Mouse (Mus musculus): ENCODE measurements around the gene Nbea. TPM values are rescaled to one million over a fixed set of nuclear protein-coding genes. Genes with fewer than 3 reads are reported as not detected.

Nbea gene
- total RNA-seq, 2 experiments from 2014 or later: 13.6 to 14.8 TPM

DNA sequence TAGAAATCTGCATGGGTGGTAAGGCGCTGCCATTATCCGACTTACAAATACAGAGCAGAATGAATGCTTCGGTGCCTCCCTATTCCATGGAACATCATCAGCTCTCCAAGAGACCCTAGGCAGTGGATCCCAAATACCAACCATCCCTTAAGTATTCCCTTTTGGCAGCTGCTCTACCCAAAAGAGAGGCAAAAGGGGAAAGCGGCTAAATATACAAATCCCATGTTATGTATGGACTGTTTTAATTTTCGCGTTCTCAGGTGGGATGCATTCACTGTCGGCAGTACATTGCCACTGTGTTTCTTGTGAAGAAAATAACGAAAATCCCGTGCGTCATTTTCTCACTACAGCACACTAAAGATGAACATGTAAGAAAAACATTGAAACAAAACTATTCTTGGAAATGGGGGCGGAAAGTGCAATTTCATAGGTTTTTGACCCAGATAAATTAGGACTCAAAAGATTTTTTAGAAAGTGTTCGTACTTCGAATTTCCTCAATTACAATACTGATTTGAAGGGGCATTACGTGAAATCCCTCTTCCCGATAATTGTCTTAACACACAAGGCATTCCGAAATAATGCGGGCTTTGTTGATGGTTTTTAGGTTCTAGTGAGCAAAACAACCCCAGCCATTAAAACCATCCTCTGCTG lies 396.5 kb downstream of the Nbea start:
- DNase-seq (ENCODE audit: low spot score): no peak
- intact Hi-C loops (cut with DNase I): no loop called here

DNA sequence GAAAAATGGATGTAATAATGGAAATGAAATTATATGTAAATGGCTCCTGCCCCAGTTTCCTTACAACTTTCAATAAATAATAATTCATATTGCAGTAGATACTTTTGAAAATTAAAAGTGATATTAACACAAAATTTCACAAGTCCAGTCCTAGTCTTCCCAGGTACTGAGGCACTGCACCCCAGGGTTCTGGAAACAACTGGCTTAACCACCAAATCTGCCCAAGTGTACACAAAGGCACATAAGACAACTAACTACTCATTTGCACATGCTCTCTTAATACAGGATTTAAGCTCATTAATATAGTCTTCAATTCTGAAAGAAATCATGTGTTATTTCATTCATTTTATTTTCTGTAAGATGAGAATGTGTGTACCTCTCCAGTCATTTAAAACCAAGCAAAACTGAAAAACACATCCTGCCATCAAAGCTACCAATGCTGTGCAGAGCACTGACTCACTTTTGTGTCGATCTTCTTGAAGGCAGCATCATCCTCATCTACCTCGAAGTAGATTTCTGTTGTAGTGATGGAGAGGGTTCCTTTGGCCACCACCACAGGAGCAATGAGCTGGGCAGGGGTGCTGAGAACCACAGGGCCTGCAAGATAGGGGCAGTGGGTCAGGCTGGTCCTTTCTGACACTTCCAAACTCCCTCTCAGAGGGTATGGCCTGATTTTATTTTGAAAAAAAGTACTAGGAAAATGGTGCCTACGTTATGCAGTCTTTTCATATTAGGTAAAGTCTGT lies 397.3 kb downstream of the Nbea start:
- intact Hi-C loops (cut with DNase I): no loop called here
- no peak for DNase-seq (ENCODE audit: low spot score)

DNA sequence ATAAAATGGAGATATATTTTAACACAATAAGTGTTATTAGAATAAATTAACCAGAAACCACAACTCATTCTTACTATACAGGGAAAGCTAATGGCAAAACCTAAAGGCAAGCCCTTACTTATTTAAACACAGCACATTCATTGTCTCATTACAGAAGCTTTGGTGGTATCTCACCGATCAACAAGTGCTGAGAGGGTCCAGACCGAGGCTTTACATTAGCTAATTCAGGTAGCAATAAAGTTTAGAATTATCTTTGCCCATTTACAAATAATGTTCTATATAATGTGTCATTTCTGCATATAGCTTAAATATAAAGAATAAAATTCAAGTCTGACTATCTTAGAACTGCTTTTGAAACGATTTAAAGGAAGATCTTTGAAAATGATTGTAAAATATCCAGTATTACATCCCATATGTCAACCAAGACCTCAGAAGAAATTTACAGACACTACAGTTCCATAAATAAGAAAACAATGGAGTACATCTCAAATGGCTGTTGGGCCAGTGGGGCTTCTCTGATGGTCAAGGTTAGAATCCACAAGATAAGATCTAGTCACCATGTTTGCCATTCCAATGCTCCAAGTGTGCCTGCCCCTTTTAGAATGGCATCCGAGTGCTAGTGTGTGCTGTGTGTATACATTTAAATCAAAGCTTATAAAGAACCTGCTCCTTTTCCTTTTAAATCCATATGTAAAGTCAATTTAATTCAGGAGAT lies 398.1 kb downstream of the Nbea start:
- intact Hi-C loops (cut with DNase I): no loop called here
- DNase-seq (ENCODE audit: low spot score): no peak

DNA sequence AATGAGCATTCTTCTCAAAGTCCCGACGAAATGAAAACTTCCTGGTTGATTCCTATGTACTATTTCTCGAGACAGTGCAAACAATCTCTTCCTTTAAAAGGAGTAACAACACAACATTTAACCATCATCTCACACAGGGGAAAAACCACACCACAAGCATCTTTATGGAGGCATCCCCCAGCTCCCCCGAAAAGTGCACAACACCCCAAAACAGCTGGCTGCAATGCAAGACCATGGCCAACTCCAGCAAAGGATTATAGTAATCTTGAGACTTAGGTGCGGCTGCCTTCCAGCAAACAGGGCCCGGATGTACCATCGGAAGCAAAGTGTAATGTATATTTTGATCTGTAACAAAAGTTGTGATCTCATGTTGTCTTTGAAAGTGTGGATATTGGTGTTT lies 399.4 kb downstream of the Nbea start:
- intact Hi-C loops (cut with DNase I): no loop called here
- no peak for DNase-seq (ENCODE audit: low spot score)

DNA sequence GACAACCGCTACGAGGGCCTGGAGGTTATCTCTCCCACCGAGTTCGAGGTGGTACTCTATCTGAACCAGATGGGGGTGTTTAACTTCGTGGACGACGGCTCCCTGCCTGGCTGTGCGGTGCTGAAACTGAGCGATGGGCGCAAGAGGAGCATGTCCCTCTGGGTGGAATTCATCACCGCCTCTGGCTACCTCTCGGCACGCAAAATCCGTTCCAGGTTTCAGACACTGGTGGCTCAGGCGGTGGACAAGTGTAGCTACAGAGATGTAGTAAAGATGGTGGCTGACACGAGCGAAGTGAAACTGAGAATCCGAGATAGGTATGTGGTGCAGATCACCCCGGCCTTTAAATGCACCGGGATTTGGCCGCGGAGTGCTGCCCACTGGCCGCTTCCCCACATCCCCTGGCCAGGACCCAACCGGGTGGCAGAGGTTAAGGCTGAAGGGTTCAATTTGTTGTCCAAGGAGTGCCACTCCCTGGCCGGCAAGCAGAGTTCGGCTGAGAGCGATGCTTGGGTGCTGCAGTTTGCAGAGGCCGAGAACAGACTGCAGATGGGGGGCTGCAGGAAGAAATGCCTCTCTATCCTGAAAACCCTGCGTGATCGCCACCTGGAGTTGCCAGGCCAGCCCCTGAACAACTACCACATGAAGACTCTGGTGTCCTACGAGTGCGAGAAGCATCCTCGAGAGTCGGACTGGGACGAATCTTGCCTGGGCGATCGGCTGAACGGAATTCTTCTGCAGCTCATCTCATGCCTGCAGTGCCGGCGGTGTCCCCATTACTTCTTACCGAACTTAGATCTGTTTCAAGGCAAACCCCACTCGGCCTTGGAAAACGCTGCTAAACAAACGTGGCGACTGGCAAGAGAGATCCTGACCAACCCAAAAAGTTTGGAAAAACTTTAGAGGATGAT lies 400.1 kb downstream of the Nbea start:
- no peak for DNase-seq (ENCODE audit: low spot score)
- intact Hi-C loops (cut with DNase I): no loop called here

DNA sequence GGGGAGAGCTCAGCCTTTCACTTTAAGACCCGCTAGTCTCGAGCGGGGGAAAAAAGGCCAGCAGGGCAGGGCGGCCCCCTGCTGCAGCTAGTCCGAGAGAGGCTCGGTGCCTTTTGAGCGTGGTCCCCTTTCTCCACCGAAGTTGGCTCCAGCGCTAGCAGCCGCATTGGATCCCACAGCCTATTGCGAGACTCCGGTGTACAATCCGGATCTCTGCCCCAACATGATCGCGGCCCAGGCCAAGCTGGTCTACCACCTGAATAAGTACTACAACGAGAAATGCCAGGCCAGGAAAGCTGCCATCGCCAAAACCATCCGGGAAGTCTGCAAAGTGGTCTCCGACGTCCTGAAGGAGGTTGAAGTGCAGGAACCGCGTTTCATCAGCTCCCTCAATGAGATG lies 400.7 kb downstream of the Nbea start:
- DNase-seq (ENCODE audit: low spot score): no peak
- intact Hi-C loops (cut with DNase I): no loop called here

DNA sequence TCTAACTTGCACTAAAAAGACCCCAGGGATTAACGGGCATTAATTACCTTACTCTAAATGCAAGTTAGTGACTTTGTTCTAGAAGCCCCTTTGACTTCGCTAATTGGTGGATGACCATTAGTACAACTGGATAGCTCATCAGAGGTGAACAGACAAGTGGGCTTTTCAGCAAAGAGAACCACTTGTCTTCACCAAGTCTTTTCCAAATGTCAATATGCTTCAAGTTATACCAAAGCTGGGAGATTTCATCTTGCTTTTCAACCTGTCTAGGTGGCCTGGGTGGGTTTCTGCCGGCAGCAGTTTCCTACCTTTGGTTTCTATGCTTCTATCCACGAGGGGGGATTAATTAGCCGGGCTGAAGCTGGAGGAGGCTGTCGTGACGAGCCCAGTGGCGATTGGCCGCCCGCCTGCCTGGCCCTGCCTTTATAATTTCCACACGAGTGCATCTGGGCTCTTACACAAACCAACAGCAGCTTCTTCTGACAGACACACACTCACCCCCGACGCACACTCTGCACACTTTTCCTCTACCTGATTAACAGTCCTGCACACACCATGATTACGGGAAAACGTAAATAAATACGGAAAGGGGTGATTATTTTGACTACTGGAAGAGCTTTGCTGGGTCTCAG lies 401.3 kb downstream of the Nbea start, which contains the start of gene Mab21l1:
Gene Mab21l1 (plus strand): TSS at position 455 of the 632 bp plus-strand sequence.
- intact Hi-C loops (cut with DNase I): no loop called here
- DNase-seq (ENCODE audit: low spot score): no peak

DNA sequence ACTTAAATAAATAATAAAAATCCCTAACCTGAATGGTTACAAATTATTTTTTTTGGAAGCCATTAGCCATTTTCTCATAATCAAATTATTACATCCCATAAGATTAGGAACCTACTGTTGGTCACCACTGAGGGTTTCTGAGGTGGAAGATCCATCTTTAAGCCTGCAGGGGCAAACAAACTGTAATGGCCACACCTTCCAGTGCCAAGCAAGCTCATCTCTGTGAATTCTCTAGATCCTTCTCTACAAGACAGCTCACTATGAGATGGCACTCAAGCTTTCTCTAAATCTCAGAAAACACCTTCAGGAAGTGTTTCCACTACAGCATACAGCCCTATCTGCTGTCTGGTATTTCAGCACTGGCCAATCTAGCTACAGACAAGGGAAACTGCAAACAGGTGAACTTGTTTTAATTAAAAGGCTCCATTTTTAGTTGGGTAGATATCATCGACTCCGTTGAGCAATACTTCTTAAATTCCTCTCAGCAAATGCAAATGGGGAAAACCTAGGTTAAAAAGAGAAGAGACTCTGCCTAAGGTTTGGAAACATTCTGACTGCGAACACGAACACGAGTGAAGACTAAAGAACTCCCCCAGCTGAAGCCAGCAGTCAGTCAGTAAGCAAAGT lies 402.0 kb downstream of the Nbea start:
- no peak for DNase-seq (ENCODE audit: low spot score)
- intact Hi-C loops (cut with DNase I): no loop called here

DNA sequence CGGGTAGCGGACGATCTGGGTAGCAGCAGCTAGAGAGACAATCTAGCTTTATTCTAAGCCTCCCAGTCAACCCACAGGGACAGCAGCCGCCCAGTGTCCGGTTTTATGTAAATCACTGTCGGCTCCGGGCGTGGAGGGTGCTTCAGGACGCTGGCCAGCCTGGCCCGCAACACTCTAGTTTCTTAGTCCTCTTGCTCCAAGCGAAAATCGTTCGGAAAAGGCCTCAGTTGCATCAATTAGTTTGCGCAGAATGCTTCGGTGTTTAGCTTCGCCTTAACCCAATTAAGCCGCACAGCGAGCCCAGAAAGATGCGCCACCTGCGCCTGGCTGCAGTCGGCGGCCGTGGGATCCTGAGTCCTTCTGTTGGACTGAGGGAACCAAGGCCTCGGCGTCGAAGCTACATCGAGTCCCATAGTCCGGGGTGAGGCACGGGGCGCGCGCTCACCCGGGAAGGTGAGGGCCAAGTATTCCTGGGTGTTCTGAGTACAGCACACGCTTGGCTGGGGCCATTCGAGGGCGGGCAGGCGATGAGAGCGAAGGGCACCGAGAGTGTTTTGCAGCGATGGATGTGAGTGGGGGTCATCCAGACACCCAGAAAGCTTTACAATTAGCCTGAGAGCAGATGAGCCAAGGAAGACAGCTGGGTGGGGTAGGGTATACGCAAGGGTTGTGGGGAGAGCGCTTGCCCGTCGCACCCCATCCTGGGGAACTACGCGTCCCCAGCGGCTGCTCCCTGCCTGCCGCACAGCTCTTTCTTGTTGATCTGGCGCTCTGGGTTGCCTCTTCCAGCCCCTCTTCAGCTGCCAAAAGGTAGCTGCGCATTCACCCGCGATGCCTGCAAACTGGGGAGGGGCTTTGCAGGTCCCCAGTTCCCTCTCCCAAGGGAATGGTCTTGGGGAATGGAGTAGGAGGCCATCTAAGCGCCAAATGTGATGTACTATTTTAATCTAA lies 403.1 kb downstream of the Nbea start:
- DNase-seq (ENCODE audit: low spot score): no peak
- intact Hi-C loops (cut with DNase I): no loop called here

DNA sequence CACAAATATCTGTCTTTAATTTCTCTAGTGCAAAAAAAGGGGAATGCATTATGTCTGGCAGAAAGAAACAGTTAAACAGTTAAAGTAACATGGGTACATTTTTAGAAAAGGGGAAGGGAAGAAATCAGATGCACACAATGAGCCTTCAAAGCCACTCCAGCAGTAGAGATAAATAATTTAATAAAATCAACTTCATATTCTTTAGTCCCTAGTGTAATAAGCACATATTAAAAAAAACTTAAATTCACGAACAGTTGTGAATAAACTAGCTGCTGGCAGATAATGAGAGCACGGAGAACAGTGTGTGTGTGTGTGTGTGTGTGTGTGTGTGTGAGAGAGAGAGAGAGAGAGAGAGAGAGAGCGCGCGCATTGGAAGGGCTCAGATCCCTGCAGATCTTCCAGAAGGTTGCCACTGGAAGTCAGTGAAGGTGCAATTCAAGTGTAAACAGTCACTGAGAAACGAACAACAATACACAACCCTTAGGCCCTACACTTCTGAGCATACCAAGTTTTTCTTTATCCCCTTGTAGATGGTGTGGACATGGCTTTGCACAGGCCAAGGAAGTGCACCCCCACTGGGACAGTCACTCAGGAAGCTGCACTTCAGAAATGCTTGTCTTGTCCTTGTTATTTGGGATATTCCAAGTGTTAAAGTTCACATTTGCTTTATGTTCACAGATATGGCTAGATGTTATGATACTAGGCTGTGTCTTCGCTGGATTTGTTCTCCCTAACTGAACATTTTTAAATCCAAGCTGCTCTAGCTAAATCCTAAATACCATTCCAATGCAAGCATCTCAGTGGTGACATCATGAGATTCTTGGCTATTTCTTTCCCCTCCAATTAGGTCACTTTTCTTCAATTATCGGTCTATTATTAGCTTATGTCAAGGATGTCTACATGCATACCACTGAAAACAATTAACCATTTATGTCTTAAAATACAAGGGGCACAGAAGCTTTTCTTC lies 404.5 kb downstream of the Nbea start:
- intact Hi-C loops (cut with DNase I): no loop called here

DNA sequence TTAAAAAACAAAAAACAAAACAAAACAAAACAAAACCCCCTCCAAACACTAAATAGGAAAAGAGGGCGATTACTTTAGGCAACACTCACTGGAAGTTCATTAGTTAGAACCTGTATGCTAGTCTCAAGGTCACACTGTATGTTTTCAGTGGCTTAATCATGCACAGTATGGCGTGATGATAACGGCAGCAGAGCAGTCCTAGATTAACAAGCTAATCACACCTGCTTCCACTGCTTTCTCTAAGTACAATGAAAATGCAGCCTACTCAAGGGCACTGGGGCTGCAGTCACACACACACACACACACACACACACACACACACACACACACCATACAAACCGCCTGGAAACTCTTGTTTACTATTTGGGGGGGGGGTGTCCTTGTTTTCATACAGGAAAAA lies 406.0 kb downstream of the Nbea start:
- intact Hi-C loops (cut with DNase I): no loop called here
- no peak for DNase-seq (ENCODE audit: low spot score)

More for the DNA sequence above, 404.5 kb downstream of the Nbea start:
- no peak for DNase-seq (ENCODE audit: low spot score)

DNA sequence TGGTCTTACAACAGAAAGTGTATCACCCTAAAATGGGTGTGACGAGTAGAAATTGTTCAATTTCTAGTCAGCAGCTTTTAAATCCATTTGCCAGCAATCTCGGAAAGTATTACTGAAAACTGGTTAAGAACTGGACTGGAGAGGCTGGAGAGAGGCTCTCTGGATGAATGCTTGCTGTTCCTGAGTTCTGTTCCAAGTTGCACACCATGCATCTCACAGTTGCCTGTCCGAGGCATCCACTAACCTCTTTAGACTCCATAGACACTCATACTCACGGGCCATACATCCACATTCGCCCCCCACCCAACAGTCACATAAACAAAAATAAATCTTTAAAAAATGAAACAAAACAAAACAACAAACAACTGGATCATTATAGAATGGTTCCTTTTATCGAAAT lies 407.7 kb downstream of the Nbea start:
- intact Hi-C loops (cut with DNase I): no loop called here
- DNase-seq (ENCODE audit: low spot score): no peak

DNA sequence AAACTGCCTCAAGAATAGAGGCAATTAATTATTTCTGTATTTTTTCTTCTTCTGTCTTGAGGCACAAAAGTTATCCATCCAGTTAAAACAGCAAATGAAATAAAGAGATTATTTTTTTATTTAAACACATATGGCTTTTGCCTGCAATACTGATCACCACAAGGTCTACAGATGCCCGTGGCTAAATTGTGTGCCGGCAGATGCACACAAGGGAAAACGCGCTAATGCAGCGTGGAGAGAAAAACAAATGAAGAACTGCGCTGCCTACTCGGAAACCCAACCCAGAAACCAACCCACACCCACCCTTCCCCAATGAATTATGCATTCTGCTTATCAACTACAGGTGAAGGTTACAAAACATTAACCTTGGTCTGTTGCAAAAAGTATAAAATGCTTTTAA lies 408.3 kb downstream of the Nbea start:
- no peak for DNase-seq (ENCODE audit: low spot score)
- intact Hi-C loops (cut with DNase I): no loop called here

DNA sequence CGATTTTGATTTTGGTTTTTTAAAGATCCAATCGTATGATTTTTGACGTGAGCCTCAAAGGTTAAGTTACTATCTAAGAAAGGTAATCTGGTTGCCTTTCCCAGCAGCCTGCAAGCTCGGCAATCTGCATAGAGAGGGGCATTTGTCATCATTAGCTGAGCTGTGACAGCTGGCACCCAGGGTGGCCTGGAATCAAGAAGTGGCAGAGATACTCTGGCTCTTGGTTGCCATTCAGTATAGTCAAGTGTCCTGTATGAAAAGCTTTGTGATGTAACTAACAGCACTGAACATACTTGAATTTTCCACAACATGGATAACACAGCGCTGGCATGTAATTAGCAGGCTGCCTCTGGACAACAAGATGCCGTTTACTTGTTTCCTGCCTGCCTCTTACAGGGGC lies 409.3 kb downstream of the Nbea start:
- DNase-seq (ENCODE audit: low spot score): no peak
- intact Hi-C loops (cut with DNase I): no loop called here

DNA sequence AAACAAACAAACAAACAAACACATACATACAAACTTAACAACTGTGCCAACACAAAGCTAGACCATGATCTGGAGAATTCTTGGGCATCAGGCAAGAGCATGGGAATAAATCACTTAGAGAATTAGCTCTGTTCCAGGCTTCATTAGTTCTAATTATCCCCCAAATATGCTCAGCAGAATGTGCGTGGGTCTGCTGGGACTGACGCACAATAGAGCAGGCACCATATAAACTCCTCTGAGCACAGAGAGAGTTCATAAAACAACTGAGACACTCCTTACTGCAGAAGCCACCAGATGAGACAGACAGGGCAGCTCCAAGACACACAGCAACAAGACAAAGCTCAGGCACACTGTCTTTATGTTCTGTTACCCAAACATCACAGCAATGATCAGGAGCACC lies 414.2 kb downstream of the Nbea start:
- intact Hi-C loops (cut with DNase I): no loop called here
- DNase-seq (ENCODE audit: low spot score): no peak

DNA sequence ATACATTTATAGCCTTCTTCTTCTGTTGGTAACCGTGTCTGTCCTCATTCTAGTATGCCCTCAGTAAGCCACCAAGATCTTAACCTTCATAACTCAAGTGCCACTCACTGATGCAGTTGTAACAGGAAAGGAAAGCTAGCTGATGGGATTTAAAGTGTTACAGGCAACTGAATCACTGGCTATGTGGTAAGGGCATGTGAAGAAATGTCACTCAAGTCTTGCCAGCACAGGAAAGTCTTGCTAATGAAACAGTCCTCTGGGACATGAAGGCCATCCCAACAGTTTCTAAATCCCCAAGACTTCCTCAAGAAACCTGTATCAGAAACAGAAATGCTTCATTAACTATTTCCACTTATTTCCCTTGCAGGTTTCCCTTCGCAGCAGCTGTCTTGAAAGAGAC lies 414.8 kb downstream of the Nbea start:
- no peak for DNase-seq (ENCODE audit: low spot score)
- intact Hi-C loops (cut with DNase I): no loop called here

DNA sequence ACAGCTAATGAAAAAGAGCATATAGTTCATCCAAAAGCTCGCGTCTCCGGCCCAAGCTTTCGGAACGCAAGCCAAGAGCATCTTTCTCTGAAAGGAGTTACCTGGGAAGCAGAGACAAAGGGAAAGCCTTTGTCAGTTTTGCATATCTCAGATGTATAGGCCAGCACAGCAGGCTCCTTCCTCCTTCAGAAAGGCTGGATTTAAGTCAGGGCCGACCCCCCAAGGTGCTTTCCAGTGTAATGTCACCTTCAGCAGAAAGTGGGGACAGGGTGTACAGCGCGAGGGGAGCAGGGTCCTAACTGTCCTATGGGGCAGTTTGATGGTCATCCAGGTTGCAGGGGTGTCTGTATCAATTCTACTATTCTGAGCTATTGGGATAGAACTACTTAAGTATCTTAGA lies 419.9 kb downstream of the Nbea start:
- intact Hi-C loops (cut with DNase I): no loop called here
- DNase-seq (ENCODE audit: low spot score): no peak

All from heart, postnatal 25 days (tissue).